Mouse (Mus musculus): ENCODE data around the gene Rtn2. TPM values are rescaled to one million over a fixed set of nuclear protein-coding genes. Genes with fewer than 3 reads are reported as not detected.

Gene Rtn2
- total RNA-seq (2021), result 100 to 1,000 TPM in 1 of 2 experiments, 10 to 100 TPM in 1; 98.6 to 121 TPM

- DNase-seq (ENCODE audit: low spot score in 2 of 2), result peak; percentile 72 to 82
- intact Hi-C loops (cut with DNase I), result no loop called here
Measured at GRCm38 (mm10) chr7:19282385-19282784, at the start of gene Rtn2. TSS of gene Rtn2 (plus strand) at chr7:19282624.

GRCm38 (mm10) chr7:19234652-19235051, 47.8 kb upstream of the Rtn2 start:
- intact Hi-C loops (cut with DNase I), result loop anchor here (5.0 kb wide), 1 partner anchor 108 kb away; the partner anchor contains the start of gene Ercc1
- DNase-seq (ENCODE audit: low spot score in 2 of 2), result no peak

GRCm38 (mm10) chr7:19235092-19235671, 47.2 kb upstream of the Rtn2 start:
- intact Hi-C loops (cut with DNase I), result loop anchor here (5.0 kb wide), 1 partner anchor 107 kb away; the partner anchor contains the start of gene Ercc1
- no peak for DNase-seq (ENCODE audit: low spot score in 2 of 2)

- intact Hi-C loops (cut with DNase I), result loop anchor here (5.0 kb wide), 1 partner anchor 106 kb away; the partner anchor contains the start of gene Ercc1
- no peak for DNase-seq (ENCODE audit: low spot score in 2 of 2)
Measured at GRCm38 (mm10) chr7:19236411-19236810, 46.0 kb upstream of the Rtn2 start.

- intact Hi-C loops (cut with DNase I), result loop anchor here (2.0 to 5.0 kb wide), 2 partner anchors 34 to 104 kb away; partner anchors contain the start of gene Ercc1
- no peak for DNase-seq (ENCODE audit: low spot score in 2 of 2)
Measured at GRCm38 (mm10) chr7:19238344-19238743, 44.1 kb upstream of the Rtn2 start.

- DNase-seq (ENCODE audit: low spot score in 2 of 2), result peak; percentile 87 to 90
- intact Hi-C loops (cut with DNase I), result loop anchor here (1.0 to 5.0 kb wide), 3 partner anchors 33 to 103 kb away; partner anchors contain the start of gene Ercc1
Measured at GRCm38 (mm10) chr7:19239423-19239822, 43.0 kb upstream of the Rtn2 start.

GRCm38 (mm10) chr7:19239986-19240385, 42.4 kb upstream of the Rtn2 start:
- intact Hi-C loops (cut with DNase I), result loop anchor here (1.0 to 5.0 kb wide), 3 partner anchors 33 to 102 kb away; partner anchors contain the start of gene Ercc1
- DNase-seq (ENCODE audit: low spot score in 2 of 2), result no peak

- intact Hi-C loops (cut with DNase I), result no loop called here
- DNase-seq (ENCODE audit: low spot score in 2 of 2), result peak in 1 of 2 experiments; percentile 21
Measured at GRCm38 (mm10) chr7:19240905-19241463, 41.4 kb upstream of the Rtn2 start.

GRCm38 (mm10) chr7:19242005-19242404, 40.4 kb upstream of the Rtn2 start:
- intact Hi-C loops (cut with DNase I), result no loop called here
- no peak for DNase-seq (ENCODE audit: low spot score in 2 of 2)

GRCm38 (mm10) chr7:19243858-19244257, 38.6 kb upstream of the Rtn2 start:
- peak; percentile 32 to 42 for DNase-seq (ENCODE audit: low spot score in 2 of 2)
- intact Hi-C loops (cut with DNase I), result no loop called here

- no peak for DNase-seq (ENCODE audit: low spot score in 2 of 2)
- intact Hi-C loops (cut with DNase I), result no loop called here
Measured at GRCm38 (mm10) chr7:19245083-19245482, 37.3 kb upstream of the Rtn2 start.

- intact Hi-C loops (cut with DNase I), result no loop called here
- DNase-seq (ENCODE audit: low spot score in 2 of 2), result no peak
Measured at GRCm38 (mm10) chr7:19246855-19247254, 35.6 kb upstream of the Rtn2 start.

- DNase-seq (ENCODE audit: low spot score in 2 of 2), result no peak
- intact Hi-C loops (cut with DNase I), result no loop called here
Measured at GRCm38 (mm10) chr7:19247511-19247910, 34.9 kb upstream of the Rtn2 start.

- intact Hi-C loops (cut with DNase I), result no loop called here
- DNase-seq (ENCODE audit: low spot score in 2 of 2), result no peak
Measured at GRCm38 (mm10) chr7:19252078-19252477, 30.3 kb upstream of the Rtn2 start.

GRCm38 (mm10) chr7:19253437-19253836, 29.0 kb upstream of the Rtn2 start:
- intact Hi-C loops (cut with DNase I), result no loop called here
- no peak for DNase-seq (ENCODE audit: low spot score in 2 of 2)

GRCm38 (mm10) chr7:19255395-19255794, 27.0 kb upstream of the Rtn2 start:
- no peak for DNase-seq (ENCODE audit: low spot score in 2 of 2)
- intact Hi-C loops (cut with DNase I), result no loop called here

- intact Hi-C loops (cut with DNase I), result no loop called here
- no peak for DNase-seq (ENCODE audit: low spot score in 2 of 2)
Measured at GRCm38 (mm10) chr7:19256567-19256966, 25.9 kb upstream of the Rtn2 start.

- intact Hi-C loops (cut with DNase I), result no loop called here
- DNase-seq (ENCODE audit: low spot score in 2 of 2), result peak; percentile 34 to 52
Measured at GRCm38 (mm10) chr7:19257390-19258022, 24.9 kb upstream of the Rtn2 start.

- no peak for DNase-seq (ENCODE audit: low spot score in 2 of 2)
- intact Hi-C loops (cut with DNase I), result no loop called here
Measured at GRCm38 (mm10) chr7:19258336-19258735, 24.1 kb upstream of the Rtn2 start.

- no peak for DNase-seq (ENCODE audit: low spot score in 2 of 2)
- intact Hi-C loops (cut with DNase I), result no loop called here
Measured at GRCm38 (mm10) chr7:19265147-19265546, 17.3 kb upstream of the Rtn2 start.
